Mouse (Mus musculus): Measurements from ENCODE around the gene Lcorl.

GRCm38 (mm10) chr5:45670894-45671494 is 186.4 kb downstream of the Lcorl start:
- TF ChIP-seq CTCF (IDR thresholded peaks at IDR 0.05; ENCODE audit: low read depth) (no peak), EP300 (optimal IDR thresholded peaks at IDR 0.05) (no peak)
